Mouse (Mus musculus) ES-Bruce4 (cell line): ENCODE measurements around the gene Caln1.

Experiments
- CTCF ChIP-seq: IDR thresholded peaks from one replicate; pipeline ENCODE4 v1.8.1; 2011; ENCODE audit warnings: low read depth, low read length
- EP300 ChIP-seq: IDR thresholded peaks from 2 replicates; pipeline ENCODE4 v1.6.1; 2011; ENCODE audit warnings: low read depth, low read length; ENCODE audit not compliant: insufficient read depth

DNA sequence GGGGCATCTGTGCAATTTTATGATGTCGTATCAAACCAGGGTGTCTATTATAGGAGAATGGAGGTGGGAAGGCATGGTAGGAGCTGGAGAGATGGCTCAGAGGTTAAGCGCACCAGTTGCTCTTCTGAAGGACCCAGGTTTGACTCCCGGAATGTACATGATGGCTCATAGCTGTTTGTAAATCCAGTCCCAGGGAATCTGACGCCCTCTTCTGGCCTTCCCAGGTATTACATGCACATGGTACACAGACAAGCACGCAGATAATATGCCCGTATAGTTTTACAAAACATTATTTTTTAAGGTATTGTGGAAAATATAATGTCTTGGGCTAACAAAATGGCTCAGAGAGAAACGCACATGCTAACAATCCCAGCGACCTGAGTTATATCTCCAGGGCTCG is 443.8 kb downstream of the Caln1 start:
- peak; percentile 24 for TF ChIP-seq CTCF
- no peak for TF ChIP-seq EP300
